Mouse (Mus musculus) adrenal gland, adult 2 months (tissue): ENCODE measurements around the gene Rapgef1. TPM values are rescaled to one million over a fixed set of nuclear protein-coding genes. Genes with fewer than 3 reads are reported as not detected.
A peak's percentile ranks its signal among the peaks of the same experiment; 100 is the strongest.

Experiments used
- DNase-seq: peaks from one replicate; pipeline ENCODE4 v3.0.0; 2021
- polyA plus RNA-seq: library from polyadenylated mRNA; depleted of rRNA; stranded (reverse); fragments of >200 nt; gene quantifications from 2 replicates; pipeline ENCODE4 v1.2.3, GENCODE M21; 2012
- total RNA-seq, 2 experiments: library from RNA; stranded (reverse); gene quantifications; 2 replicates each; pipeline ENCODE4 v1.2.3; 2021

The Rapgef1 gene
- total and polyA plus RNA-seq, 3 experiments, result 46.2 to 50.9 (median 48.2) TPM

GRCm38 (mm10) chr2:29672746-29673536 lies 53.4 kb downstream of the Rapgef1 start:
- no peak for DNase-seq

GRCm38 (mm10) chr2:29674087-29674486 lies 54.6 kb downstream of the Rapgef1 start:
- DNase-seq, result no peak

- no peak for DNase-seq
These were observed 55.0 kb downstream of the Rapgef1 start for GRCm38 (mm10) chr2:29674545-29674944.

- DNase-seq, result no peak
These were observed 56.3 kb downstream of the Rapgef1 start for GRCm38 (mm10) chr2:29675846-29676245.

- DNase-seq, result no peak
These were observed 57.0 kb downstream of the Rapgef1 start for GRCm38 (mm10) chr2:29676513-29676912.

GRCm38 (mm10) chr2:29677842-29678241 lies 58.3 kb downstream of the Rapgef1 start:
- no peak for DNase-seq

- no peak for DNase-seq
These were observed 59.0 kb downstream of the Rapgef1 start for GRCm38 (mm10) chr2:29678524-29678923.

- peak; percentile 66 for DNase-seq
These were observed 60.4 kb downstream of the Rapgef1 start for GRCm38 (mm10) chr2:29679710-29680584.

GRCm38 (mm10) chr2:29683261-29683999 lies 63.9 kb downstream of the Rapgef1 start:
- DNase-seq, result no peak

- no peak for DNase-seq
These were observed 65.0 kb downstream of the Rapgef1 start for GRCm38 (mm10) chr2:29684498-29684897.

GRCm38 (mm10) chr2:29689014-29689413 lies 69.5 kb downstream of the Rapgef1 start:
- no peak for DNase-seq

GRCm38 (mm10) chr2:29689495-29689894 lies 70.0 kb downstream of the Rapgef1 start:
- no peak for DNase-seq

- no peak for DNase-seq
These were observed 71.5 kb downstream of the Rapgef1 start for GRCm38 (mm10) chr2:29691068-29691467.

- no peak for DNase-seq
These were observed 72.0 kb downstream of the Rapgef1 start for GRCm38 (mm10) chr2:29691507-29691906.

- no peak for DNase-seq
These were observed 72.7 kb downstream of the Rapgef1 start for GRCm38 (mm10) chr2:29692192-29692591.

GRCm38 (mm10) chr2:29696207-29696800 lies 76.8 kb downstream of the Rapgef1 start:
- no peak for DNase-seq

- DNase-seq, result no peak
These were observed 79.1 kb downstream of the Rapgef1 start for GRCm38 (mm10) chr2:29698421-29699290.

GRCm38 (mm10) chr2:29700898-29701297 lies 81.4 kb downstream of the Rapgef1 start:
- DNase-seq, result no peak

GRCm38 (mm10) chr2:29701393-29701792 lies 81.9 kb downstream of the Rapgef1 start:
- no peak for DNase-seq

- no peak for DNase-seq
These were observed 82.7 kb downstream of the Rapgef1 start for GRCm38 (mm10) chr2:29702189-29702588.
